Mouse (Mus musculus): Measurements from ENCODE around the gene Col11a2.

Gene Col11a2

DNA sequence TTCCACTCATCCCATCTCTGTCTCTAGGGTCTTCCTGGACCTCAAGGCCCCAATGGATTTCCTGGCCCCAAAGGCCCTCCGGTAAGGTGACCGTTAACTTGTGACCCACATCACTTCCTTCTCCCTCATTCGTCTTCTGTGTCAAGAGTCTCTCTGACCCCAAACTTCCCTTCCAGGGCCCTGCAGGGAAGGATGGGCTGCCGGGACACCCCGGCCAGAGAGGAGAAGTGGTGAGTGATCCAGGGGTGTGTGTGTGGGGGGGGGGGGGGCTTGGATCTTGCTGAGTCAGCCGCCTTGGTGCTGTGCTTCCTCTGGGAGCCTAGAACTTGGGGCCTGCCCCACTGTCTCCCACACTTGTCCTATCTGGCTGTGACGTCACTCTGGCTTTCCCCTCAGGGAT lies 18.0 kb downstream of the Col11a2 start:
- DNase-seq (ENCODE audit: low spot score in 2 of 2) = no peak

DNA sequence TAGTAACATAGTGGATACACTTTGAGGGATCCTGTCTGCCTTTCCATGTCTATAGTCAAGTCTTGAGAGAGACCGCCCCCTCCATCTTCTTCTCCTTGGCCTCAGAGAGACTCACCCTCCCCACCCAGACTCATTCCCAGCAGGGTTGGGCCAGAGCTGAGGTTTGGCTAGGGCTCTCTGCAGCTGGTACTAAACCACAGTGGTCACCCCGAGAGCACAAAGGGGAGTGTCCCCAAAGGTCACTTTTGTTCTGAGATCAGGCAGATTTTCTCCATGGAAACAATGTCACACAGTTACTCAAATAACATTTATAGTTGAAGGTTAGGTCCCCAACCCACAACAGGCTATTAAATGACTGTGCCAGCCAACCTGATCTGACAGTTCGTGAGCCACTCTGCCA lies 29.6 kb downstream of the Col11a2 start:
- DNase-seq (ENCODE audit: low spot score in 2 of 2) = peak in 1 of 2 experiments; percentile 54

DNA sequence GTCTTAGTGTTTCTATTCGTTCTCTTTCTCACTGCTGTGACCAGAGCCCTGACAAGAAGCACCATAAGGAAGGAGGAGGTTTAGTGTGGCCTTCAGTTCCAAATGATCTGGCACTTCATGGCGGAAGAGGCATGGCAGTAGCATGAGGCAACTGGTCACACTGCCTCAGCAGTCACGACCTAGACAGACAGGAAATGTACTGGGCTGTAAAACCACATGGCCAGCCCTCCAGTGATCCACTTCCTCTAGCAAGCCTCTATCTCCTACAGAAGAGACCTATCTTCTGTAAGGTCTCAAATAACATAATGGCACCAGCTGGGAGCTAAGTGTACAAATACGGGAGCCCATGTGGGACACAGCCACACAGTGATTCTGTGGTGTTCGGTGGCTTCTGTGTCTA lies 32.9 kb downstream of the Col11a2 start:
- DNase-seq (ENCODE audit: low spot score in 2 of 2) = peak; percentile 52 to 55

DNA sequence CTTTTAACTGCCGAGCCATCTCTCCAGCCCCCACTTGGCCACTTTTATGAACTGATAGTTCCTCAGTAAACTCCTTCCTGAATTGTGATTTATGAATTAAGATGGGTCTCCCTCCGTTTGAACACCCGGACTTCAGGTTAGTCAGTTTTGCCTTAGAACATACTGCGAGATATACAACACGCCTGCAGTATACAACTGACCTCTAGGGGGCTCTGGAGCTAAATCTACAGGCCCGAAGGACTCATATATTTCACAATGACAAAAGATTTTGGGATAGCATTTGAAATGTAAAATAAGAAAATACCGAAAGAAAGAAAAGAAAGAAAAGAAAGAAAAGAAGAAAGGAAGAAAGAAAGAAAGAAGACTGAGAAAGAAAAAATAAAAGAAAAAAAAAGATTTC lies 36.0 kb downstream of the Col11a2 start:
- DNase-seq (ENCODE audit: low spot score in 2 of 2) = peak; percentile 70 to 81

DNA sequence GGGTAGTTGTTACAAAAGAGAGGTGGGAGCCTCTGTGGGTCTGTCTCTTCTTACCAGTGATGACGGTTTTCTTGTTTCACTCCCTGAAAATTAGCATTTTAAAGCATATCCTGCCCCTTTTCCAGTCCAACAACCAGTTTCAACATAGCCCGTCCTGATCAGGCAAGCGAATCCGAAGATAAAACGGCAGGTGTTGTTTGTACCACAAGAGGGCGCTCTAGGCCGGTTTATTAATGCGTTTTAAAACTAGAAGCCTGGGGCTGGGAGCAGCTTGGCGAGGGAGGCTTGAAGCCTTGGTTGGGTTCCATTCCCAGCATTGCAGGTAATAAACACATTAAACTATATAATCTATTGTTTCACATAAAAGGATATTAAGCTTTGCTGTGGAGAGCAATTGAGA lies 38.3 kb downstream of the Col11a2 start:
- DNase-seq (ENCODE audit: low spot score in 2 of 2) = peak; percentile 55 to 78

DNA sequence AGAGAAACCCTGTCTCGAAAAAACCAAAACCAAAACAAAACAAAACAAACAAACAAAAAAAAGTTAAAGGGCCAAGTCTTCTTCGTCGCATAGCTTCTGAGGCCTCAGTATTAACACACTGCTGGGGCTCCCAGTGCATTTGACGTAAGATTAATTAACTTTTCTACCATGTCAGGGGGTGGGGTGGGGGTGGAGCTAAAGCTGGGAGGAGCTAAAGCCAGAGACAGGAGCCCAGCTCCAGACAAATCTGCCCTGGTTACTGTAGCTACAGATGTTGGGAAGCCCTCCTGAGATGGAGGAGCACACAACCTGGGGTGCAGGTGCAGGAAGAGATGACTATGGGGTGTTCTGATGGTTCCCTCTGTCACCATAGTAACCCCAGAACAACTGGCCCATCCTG lies 38.9 kb downstream of the Col11a2 start:
- no peak for DNase-seq (ENCODE audit: low spot score in 2 of 2)

DNA sequence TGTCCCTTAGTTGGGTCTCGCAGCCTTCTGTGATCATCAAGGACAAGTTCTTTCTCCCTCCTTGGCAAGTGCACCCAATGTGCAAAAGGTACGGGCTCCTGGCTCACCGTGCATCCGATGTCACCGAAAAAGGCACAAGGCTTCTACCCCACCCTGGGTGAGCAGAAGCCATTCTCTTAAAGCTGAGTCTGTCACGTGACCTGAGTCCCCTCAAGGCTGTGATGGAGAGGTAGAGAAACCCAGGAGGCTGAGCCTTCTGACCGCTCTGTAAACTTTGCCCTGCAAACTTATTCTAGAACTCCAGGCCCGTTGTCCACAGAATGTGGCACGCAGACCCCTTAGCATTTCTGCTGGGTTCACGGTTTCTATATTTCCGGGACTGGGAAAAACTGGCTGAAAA lies 39.8 kb downstream of the Col11a2 start:
- DNase-seq (ENCODE audit: low spot score in 2 of 2) = no peak

DNA sequence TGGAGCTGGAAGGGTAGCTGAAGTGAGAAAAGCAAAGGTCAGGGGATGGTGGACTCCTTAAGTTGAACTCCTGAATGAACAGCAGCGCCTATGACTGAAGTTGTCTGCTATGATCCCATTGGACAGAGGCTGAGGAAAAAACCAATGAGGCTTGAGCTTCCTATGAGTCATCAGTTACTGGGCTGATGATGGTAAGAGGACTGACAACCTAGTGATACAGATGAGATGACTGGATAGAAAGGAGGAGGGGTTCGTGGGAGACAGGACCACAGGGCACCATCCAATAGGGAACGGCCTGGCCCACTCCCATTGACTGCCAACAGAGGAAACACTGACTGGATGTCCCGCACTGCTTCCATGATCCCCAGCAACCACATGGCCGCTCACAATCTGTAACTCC lies 40.4 kb downstream of the Col11a2 start:
- DNase-seq (ENCODE audit: low spot score in 2 of 2) = peak in 1 of 2 experiments; percentile 52

DNA sequence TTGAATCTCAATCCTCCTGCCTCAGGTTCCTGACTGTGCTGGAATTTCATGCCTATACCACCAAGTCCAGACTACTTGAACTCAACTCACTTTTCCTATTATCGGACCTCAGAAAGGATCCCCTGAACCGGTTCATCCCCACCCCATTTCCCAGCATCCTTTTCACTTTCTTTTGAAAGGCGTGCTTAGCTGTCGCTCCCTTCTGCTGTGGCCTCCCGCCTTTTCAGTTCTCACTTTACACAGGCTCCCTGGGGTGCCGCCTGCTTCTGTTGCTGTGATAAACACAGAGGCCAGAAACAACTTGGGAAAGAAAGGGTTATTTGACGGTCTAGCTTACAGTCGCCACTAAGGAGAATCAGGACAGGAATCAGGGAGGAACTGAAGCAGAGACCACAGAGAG lies 43.9 kb downstream of the Col11a2 start:
- DNase-seq (ENCODE audit: low spot score in 2 of 2) = no peak

DNA sequence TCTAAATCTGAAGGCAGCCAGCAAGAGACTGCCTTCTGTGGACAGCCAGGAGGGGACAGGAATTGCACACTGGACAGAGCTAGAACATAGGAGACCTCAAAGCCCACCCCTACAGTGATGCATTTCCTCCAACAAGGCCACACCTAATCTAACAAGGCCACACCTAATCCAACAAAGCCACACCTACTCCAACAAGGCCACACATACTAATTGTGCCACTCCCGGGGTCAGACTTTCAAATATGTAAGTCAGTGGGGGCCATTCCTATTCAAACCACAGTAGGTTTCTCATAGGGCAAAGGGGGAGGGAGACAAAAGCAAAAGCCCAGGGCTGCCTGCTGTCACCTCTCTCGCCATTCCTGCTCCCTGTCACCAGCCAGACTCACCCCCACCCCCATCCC lies 48.1 kb downstream of the Col11a2 start:
- DNase-seq (ENCODE audit: low spot score in 2 of 2) = no peak

DNA sequence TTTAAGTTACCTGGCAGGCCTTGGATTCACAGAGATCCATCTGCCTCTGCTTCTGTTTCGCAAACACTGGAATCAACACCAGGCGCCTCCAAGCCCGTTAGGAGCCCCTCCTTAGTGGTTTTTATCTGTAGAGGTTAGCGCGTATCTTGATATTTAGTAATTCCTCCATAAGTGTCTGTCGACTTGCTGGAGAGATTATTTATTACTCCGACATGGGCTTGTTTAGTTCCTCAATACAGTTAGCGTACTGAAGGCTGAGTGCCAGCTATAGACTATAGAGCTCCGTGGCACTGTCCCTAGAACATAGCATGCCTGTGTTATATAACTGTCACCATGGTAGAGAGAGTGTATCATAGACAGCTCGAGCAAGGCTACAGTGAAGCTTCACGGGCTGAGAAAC lies 48.9 kb downstream of the Col11a2 start:
- no peak for DNase-seq (ENCODE audit: low spot score in 2 of 2)

DNA sequence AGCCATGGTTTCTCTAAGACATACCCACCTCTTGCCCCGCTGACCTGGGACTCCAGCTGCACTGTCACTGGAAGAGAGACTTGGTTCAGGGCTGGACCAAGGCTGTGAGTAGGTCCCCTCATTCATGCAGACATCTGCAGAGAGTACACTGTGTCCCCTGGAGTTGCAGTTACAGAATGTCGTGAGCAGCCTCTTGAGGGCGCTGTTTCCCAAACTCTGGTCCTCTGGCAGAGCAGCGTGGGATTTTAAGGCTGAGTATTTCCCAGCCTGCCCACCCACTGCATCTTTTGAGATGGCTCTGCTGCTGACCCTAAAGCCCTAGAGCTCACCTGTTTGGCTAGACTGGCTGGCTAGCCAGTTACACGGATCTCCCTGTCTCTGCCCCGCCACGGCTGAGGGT lies 51.7 kb downstream of the Col11a2 start:
- peak; percentile 36 to 70 for DNase-seq (ENCODE audit: low spot score in 2 of 2)

DNA sequence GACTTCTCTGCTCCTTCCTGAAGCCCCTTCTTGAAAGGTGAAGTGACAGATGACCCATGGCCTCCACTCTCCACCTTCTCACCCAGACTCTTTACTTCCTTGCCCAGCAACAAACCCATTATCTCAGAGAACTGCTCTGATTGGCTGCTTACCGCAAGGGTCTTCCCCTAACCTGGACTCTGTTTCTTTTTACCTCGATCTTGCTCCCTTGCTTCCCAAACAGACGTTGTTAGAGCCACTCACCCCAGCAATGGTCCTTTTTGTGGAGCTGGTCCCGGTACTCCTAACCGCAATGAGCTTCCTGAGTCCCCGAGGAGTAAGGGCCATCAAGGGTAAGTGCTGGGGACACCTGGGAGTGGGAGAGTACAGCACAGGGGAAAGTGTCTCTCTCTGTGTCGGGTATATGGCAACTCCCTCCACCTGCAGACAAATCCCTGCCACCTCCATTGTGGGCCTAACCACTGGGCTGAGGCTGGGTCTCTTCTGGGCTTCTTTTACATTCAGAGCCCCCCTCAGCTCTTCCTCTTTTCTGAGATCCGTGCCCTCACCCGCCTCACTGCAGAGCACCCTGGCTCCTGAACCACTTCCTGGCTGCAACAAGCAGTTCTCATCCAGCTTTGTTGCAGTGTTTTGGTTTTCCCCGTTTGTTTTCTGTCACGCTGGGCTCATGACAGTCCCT lies 53.1 kb downstream of the Col11a2 start, which contains the start of gene H2-Oa:
TSS of gene H2-Oa (plus strand) at position 144 of the 679 bp plus-strand sequence.
- peak in 1 of 2 experiments; percentile 51 for DNase-seq (ENCODE audit: low spot score in 2 of 2)

DNA sequence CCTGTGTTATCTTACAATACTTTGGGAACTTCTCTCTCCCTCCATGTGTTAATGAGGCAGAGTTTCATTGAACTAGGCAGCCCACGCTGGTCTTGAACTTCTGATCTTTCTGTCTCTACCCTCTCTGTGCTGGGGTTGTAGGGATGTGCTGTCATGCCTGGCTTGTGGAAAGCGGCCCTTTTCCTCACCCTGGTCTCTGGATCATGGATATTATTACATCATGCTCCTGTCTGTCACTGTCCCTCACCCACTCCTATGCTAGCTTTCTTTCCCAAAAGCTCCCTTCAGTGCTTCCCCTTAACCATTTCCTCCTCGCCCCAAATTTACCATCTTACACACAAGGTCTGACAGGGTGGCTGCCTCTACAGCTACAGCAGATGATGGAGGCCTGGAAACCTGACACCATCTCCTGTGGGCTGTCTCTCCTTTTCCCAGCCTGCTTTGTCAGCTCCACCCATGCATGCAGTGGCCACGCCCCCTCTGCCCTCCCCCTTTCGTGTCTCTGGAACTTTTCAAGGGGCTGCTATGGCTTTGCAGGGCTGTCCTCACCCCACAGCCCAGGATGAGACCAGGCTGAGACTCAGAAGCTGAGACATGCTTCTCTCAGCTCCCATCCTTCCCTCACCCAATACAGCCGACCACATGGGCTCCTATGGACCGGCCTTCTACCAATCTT lies 54.1 kb downstream of the Col11a2 start:
- DNase-seq (ENCODE audit: low spot score in 2 of 2) = no peak

DNA sequence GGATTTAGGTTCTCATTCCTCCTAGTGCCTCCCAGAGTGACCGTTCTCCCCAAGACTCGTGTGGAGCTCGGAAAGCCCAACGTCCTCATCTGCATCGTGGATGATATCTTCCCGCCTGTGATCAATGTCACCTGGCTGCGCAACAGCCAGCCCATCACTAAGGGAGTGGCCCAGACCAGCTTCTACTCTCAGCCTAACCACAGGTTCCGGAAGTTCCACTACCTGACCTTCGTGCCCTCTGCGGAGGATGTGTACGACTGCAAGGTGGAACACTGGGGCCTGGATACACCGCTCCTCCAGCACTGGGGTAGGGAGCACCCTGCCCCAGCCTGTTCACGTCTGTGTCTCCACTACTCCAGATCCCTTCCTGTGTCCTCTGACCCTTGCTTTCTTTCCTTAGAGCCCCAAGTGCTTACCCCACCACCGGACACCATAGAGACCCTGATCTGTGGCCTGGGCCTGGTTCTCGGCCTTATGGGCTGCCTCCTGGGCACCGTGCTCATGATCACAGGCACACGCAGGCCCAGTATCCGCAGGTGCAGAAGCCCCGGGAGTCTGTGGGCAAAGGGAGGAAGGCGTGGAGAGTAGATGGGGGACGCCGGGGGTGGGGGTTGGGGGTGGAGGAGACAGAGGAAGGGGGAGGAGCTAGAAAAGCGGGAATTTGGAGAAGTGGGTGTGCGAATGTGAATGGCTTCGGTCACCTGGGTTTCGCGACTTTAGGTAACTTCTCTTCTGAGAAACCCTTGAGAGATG lies 55.2 kb downstream of the Col11a2 start:
- no peak for DNase-seq (ENCODE audit: low spot score in 2 of 2)

DNA sequence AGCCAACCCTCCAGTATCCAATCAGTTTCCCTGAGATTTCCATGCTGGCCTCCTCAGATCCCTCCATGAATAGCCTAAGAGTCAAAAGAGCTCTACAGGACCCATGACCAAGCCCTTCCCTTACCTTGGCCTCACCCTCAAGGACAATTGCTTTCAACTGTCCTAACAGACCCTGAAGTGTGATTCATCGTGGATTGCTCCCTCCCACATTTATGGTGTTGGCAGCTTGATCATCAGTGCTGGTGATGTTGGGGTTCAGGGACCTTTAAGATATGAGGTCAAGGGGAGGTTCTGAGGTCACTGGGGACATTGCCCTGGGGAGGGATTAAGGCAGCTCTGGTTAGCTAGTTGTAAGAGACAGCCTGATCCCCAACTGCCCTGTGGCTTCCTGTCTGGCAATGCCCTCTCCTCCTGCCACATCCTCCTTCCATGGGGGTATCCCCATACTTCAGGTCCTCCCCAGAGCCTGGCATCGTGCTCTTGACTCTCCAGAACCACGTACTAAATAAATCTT lies 57.3 kb downstream of the Col11a2 start:
- DNase-seq (ENCODE audit: low spot score in 2 of 2) = no peak

DNA sequence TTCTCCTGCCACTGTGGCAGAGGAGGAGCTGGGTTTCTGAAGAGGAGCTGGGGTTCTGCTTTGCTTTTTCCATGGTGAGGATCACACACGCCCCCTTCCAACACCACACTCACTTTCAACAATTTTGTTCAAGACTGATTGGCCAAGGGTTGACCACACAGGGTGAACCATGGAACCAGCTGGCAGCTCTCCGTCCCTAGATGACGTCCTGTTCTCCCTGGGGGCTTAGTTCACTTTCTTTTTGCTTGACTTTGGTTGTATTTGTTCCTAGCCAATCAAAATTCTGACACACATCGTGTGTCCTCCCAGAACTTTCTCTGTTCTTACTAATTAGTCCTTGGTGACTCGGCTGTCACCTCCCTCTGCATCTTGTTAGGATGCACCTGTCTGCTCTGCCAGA lies 58.0 kb downstream of the Col11a2 start:
- no peak for DNase-seq (ENCODE audit: low spot score in 2 of 2)

DNA sequence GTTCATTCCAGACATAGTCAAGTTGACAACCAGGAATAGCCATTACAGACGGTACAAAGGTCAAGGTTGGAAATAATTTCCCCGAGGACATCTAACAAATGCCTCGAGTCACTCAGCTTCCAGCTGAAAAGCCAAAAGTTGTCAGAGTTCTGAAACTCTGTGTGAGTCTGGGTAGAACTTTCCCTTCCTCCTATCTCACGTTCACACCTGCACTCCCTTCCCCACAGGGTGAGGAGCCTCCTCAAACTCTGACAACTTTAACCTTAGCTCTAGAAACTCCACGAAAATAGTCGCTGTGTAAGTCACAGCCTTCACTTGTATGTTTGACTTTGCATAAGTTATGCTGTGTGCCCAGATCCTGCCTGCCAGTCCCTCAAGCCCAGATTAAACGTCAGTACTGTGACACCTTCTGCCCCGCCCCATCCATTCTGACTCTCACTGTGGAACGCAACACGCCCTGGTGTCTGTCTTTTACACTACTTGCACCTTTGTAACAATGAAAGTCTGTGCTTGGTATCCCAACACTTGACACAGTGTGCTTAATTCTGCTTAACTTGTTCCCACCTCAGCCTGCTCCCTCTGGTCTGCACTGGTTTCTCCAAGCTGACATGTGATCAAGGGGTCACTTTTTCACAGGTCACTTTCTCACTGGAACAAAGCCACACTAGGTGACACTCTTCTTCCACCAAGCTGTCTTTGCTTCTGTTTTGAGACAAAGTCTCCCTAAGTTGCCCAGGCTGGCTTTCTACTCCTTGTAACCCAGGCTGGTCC lies 59.7 kb downstream of the Col11a2 start:
- no peak for DNase-seq (ENCODE audit: low spot score in 2 of 2)

DNA sequence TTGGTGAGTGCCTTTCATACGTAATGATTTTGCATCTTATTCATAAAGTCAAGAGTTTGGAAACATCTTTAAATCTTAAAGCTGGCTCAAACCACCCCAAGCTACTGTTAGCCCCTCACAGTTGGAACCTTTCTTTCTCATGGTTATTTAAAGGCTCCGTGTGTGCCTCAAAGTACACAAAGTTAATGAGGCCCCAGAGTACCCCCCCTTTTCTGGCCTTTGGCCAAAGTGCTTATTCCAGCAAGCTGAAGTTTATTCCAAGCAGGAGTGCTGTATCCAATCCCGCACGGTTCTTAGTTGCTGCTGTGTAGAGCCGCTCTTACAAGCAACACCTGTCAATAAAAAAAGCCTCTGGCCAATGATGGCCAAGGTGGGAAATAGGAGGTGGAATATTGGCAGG lies 60.3 kb downstream of the Col11a2 start:
- DNase-seq (ENCODE audit: low spot score in 2 of 2) = no peak

DNA sequence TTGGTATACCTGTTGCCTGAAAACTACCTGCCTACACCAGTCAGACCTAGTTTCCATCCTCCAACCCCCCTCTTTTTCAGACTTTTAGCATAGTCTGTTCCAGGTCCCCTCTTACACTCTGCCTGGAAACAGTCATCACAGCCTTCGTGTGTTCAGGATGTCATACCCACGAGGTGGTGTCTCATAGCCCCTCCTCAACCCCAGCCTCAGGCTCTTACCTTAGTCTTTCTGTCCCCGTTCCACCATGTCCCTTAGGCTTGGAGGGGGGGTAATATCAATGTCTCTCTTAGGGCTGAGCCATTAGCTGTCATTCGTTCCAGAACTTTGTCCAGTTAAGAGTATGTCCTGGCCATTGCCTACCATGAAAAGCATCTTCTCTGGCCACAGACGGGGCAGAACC lies 61.9 kb downstream of the Col11a2 start:
- DNase-seq (ENCODE audit: low spot score in 2 of 2) = no peak

DNA sequence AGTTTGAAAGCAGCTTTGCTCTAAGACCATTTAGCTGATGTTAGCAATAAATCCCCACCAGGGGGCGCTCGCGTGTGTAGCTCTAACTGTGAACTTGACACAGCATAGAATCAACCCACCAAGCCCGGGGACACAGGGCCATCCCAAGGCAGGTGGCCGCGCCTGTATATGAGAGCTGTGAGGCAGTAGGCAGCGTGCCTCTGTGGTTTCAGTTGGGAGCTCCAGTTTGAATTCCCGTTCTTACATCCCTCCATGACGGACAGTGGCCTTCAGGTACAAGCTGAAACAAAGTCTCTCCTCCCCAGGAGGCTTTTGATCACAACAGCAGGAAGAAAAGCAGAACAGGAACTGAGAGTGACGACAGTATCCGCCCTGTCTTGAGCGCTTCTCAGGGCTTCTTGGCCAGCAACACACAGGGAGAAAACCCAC lies 62.4 kb downstream of the Col11a2 start:
- DNase-seq (ENCODE audit: low spot score in 2 of 2) = peak; percentile 95 to 96

DNA sequence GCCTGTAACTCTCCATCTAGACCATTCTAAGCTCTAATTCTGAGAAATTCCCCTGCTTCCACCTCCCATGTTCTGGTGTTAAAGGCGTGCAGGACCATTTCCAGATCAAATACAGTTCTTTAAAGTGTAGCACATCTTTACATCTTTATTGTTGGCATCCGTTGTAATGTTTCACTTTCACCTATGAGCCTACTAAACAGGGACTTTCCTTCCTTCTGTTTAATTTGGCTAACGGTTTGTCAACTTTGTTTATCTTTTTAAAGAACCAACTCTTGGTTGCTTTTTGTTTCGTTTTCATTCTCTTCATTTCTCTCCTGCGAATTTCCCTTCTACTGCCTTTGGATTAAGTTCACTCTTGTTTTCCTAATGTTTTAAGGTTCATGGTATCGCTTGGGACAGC lies 63.6 kb downstream of the Col11a2 start:
- DNase-seq (ENCODE audit: low spot score in 2 of 2) = no peak

Data from natural killer cell, adult 2 months (primary cell).